Mouse (Mus musculus) G1E (cell line): Measurements from ENCODE around the gene Zfp148. TPM values are rescaled to one million over a fixed set of nuclear protein-coding genes. Genes with fewer than 3 reads are reported as not detected.

Experiments used
- ATAC-seq: 2 replicates; pipeline ENCODE4 v1.8.0; 2016; ENCODE audit warnings: mild to moderate bottlenecking; ENCODE audit not compliant: insufficient number of reproducible peaks, poor library complexity, low FRiP score, severe bottlenecking; ENCODE audit errors: extremely low read depth
- DNase-seq: peaks from one replicate; pipeline ENCODE4 v3.0.0; 2012; ENCODE audit warnings: low spot score
- H3K27me3 ChIP-seq: 2 replicates; pipeline ENCODE4 v1.6.1; 2012; ENCODE audit warnings: mild to moderate bottlenecking, low read length, inconsistent platforms; ENCODE audit not compliant: insufficient read depth
- H3K36me3 ChIP-seq: replicated peaks from 2 replicates; pipeline ENCODE3; 2012; ENCODE audit warnings: mild to moderate bottlenecking, inconsistent platforms
- H3K4me1 ChIP-seq: 2 replicates; pipeline ENCODE4 v1.6.1; 2012; ENCODE audit warnings: low read depth, low read length, inconsistent platforms, mixed read lengths; ENCODE audit not compliant: insufficient read depth
- H3K4me3 ChIP-seq: 2 replicates; pipeline ENCODE4 v1.5.1; 2012; ENCODE audit warnings: low read depth, mild to moderate bottlenecking, inconsistent platforms, low read length, moderate library complexity, mixed read lengths
- H3K9me3 ChIP-seq: replicated peaks from 2 replicates; pipeline ENCODE4 v1.6.1; 2012; ENCODE audit warnings: inconsistent platforms
- CTCF ChIP-seq: IDR thresholded peaks from 2 replicates; pipeline ENCODE4 v1.5.1; 2012; ENCODE audit warnings: low read depth, low read length, inconsistent platforms, mixed read lengths
- GATA1 ChIP-seq: IDR thresholded peaks from 2 replicates; pipeline ENCODE4 v1.6.1; 2012; ENCODE audit warnings: borderline replicate concordance, low read length, inconsistent platforms, mixed read lengths
- GATA2 ChIP-seq: IDR thresholded peaks from 2 replicates; pipeline ENCODE4 v1.6.1; 2012; ENCODE audit warnings: low read depth, low read length, inconsistent platforms, borderline replicate concordance
- POLR2AphosphoS5 ChIP-seq: IDR thresholded peaks from 2 replicates; pipeline ENCODE4 v1.6.1; 2012; ENCODE audit warnings: low read depth, low read length, inconsistent platforms; ENCODE audit not compliant: insufficient replicate concordance
- TAL1 ChIP-seq: conservative IDR thresholded peaks from 2 replicates; pipeline ENCODE4 v1.6.1; 2012; ENCODE audit warnings: low read depth, low read length, inconsistent platforms, mixed read lengths
- polyA plus RNA-seq: library from polyadenylated mRNA; stranded (reverse); fragments of >175 nt; gene quantifications from 2 replicates; pipeline ENCODE4 v1.2.3, GENCODE M21; 2012
- total RNA-seq, 2 experiments: library from RNA; stranded (forward) in 1 of 2; stranded (reverse) in 1 of 2; fragments of 200-1000 nt in 1 of 2; fragments of >200 nt in 1 of 2; fragmentation: Nextera tagmentation in 1 of 2; gene quantifications; 2 replicates each; pipeline ENCODE4 v1.2.3; 2014 to 2017

Zfp148 gene
- total and polyA plus RNA-seq, 3 experiments: 5.7 to 97.8 (median 26.8) TPM

- DNase-seq: no peak
- Histone ChIP-seq H3K4me3 (no peak overlapping the region), H3K4me1 (no peaks in the 10 kb centered on the region), H3K27me3 (peaks cover 18% of the 10 kb centered on the region), H3K36me3 (no peaks in the 10 kb centered on the region), H3K9me3 (no peaks in the 10 kb centered on the region)
- no peak for ATAC-seq
- no peak for TF ChIP-seq TAL1
- no peak for TF ChIP-seq CTCF
- TF ChIP-seq POLR2AphosphoS5: no peak
- TF ChIP-seq GATA2: no peak
- no peak for TF ChIP-seq GATA1
These were observed 142.9 kb downstream of the Zfp148 start for GRCm38 (mm10) chr16:33523571-33523970.

GRCm38 (mm10) chr16:33529502-33530454, 149.1 kb downstream of the Zfp148 start:
- Histone ChIP-seq H3K27me3 (peaks cover 36% of the 10 kb centered on the region), H3K4me3 (no peak overlapping the region), H3K4me1 (no peaks in the 10 kb centered on the region), H3K9me3 (no peaks in the 10 kb centered on the region), H3K36me3 (no peaks in the 10 kb centered on the region)
- TF ChIP-seq CTCF (no peak), TAL1 (no peak), GATA2 (no peak)
- no peak for ATAC-seq
- DNase-seq: no peak

GRCm38 (mm10) chr16:33531184-33531583, 150.5 kb downstream of the Zfp148 start:
- no peaks in the 10 kb centered on the region for H3K9me3 ChIP-seq
- H3K36me3 ChIP-seq: no peaks in the 10 kb centered on the region
- DNase-seq: no peak
- no peak for ATAC-seq
- TF ChIP-seq POLR2AphosphoS5 (no peak), CTCF (no peak), GATA1 (no peak), GATA2 (no peak)
- no peaks in the 10 kb centered on the region for H3K4me1 ChIP-seq
- peaks cover 43% of the 10 kb centered on the region for H3K27me3 ChIP-seq
- no peak overlapping the region for H3K4me3 ChIP-seq

GRCm38 (mm10) chr16:33536456-33536855, 155.8 kb downstream of the Zfp148 start:
- no peak for ATAC-seq
- Histone ChIP-seq H3K9me3 (no peaks in the 10 kb centered on the region), H3K4me1 (no peaks in the 10 kb centered on the region), H3K4me3 (no peak overlapping the region), H3K27me3 (peaks cover 53% of the 10 kb centered on the region), H3K36me3 (no peaks in the 10 kb centered on the region)
- DNase-seq: no peak
- TF ChIP-seq POLR2AphosphoS5 (no peak), GATA1 (no peak), CTCF (no peak), TAL1 (no peak), GATA2 (no peak)

- no peak for DNase-seq
- Histone ChIP-seq H3K4me1 (no peaks in the 10 kb centered on the region), H3K4me3 (no peak overlapping the region), H3K36me3 (no peaks in the 10 kb centered on the region), H3K27me3 (peaks cover 49% of the 10 kb centered on the region), H3K9me3 (no peaks in the 10 kb centered on the region)
- no peak for TF ChIP-seq POLR2AphosphoS5
- TF ChIP-seq CTCF: no peak
- no peak for TF ChIP-seq GATA1
- no peak for TF ChIP-seq GATA2
- no peak for TF ChIP-seq TAL1
- ATAC-seq: no peak
These were observed 157.0 kb downstream of the Zfp148 start for GRCm38 (mm10) chr16:33537499-33538225.

GRCm38 (mm10) chr16:33544346-33544745, 163.7 kb downstream of the Zfp148 start:
- no peaks in the 10 kb centered on the region for H3K4me1 ChIP-seq
- no peaks in the 10 kb centered on the region for H3K9me3 ChIP-seq
- DNase-seq (no peak), ATAC-seq (no peak)
- TF ChIP-seq POLR2AphosphoS5 (no peak), GATA2 (no peak)
- H3K27me3 ChIP-seq: peaks cover 10% of the 10 kb centered on the region; the same call in 1 of the 2 replicates
- no peaks in the 10 kb centered on the region for H3K36me3 ChIP-seq
- no peak overlapping the region for H3K4me3 ChIP-seq

GRCm38 (mm10) chr16:33545530-33545929, 164.9 kb downstream of the Zfp148 start:
- Histone ChIP-seq H3K4me3 (no peak overlapping the region), H3K27me3 (peaks cover 10% of the 10 kb centered on the region; the same call in 1 of the 2 replicates), H3K9me3 (no peaks in the 10 kb centered on the region), H3K4me1 (no peaks in the 10 kb centered on the region), H3K36me3 (no peaks in the 10 kb centered on the region)
- DNase-seq (no peak), ATAC-seq (no peak)
- no peak for TF ChIP-seq POLR2AphosphoS5
- no peak for TF ChIP-seq CTCF
- TF ChIP-seq GATA1: no peak
- TF ChIP-seq GATA2: no peak
- TF ChIP-seq TAL1: no peak
